Mouse (Mus musculus) neural tube, embryonic 12.5 days (tissue): ENCODE results near the gene Rcvrn. TPM values are rescaled to one million over a fixed set of nuclear protein-coding genes. Genes with fewer than 3 reads are reported as not detected.

ENCODE experiments used
- ATAC-seq: fragments of 200-750 bp; cut with Nextera tagmentation; 2 replicates; pipeline ENCODE4 v1.8.0; 2017; ENCODE audit warnings: low read depth, mild to moderate bottlenecking, moderate TSS enrichment, moderate library complexity; ENCODE audit not compliant: low FRiP score
- H3K27ac ChIP-seq: fragments of 300-500 bp; sonication (generic); 2 replicates; pipeline ENCODE4 v1.5.1; 2016
- H3K27me3 ChIP-seq: fragments of 300-500 bp; sonication (generic); replicated peaks from 2 replicates; pipeline ENCODE4 v1.6.1; 2016; ENCODE audit warnings: mild to moderate bottlenecking
- H3K36me3 ChIP-seq: fragments of 300-500 bp; sonication (generic); 2 replicates; pipeline ENCODE4 v1.6.1; 2016; ENCODE audit warnings: mild to moderate bottlenecking
- H3K4me1 ChIP-seq: fragments of 300-500 bp; sonication (generic); 2 replicates; pipeline ENCODE4 v1.6.1; 2016
- H3K4me2 ChIP-seq: fragments of 300-500 bp; sonication (generic); replicated peaks from 2 replicates; pipeline ENCODE4 v1.6.1; 2016; ENCODE audit warnings: mild to moderate bottlenecking
- H3K4me3 ChIP-seq: fragments of 300-500 bp; sonication (generic); 2 replicates; pipeline ENCODE4 v1.5.1; 2016
- H3K9ac ChIP-seq: fragments of 300-500 bp; sonication (generic); 2 replicates; pipeline ENCODE4 v1.6.1; 2016; ENCODE audit warnings: mild to moderate bottlenecking
- H3K9me3 ChIP-seq: fragments of 300-500 bp; sonication (generic); 2 replicates; pipeline ENCODE4 v1.6.1; 2016; ENCODE audit warnings: mild to moderate bottlenecking
- WGBS: fragments of 180-500 bp; shearing (Covaris S2); methylation state at CpG from one replicate; pipeline ENCODE4 v1.1.7; 2016; 5-methylcytosine and 5-hydroxymethylcytosine counted together
- polyA plus RNA-seq: library from polyadenylated mRNA; unstranded; fragments of >200 nt; fragmentation: Nextera tagmentation; extraction: Ambion mirVana; gene quantifications from 2 replicates; pipeline ENCODE4 v1.2.1, GENCODE M21; 2016

Rcvrn gene
- polyA plus RNA-seq, 1 experiment from 2014 or later: not detected

GRCm38 (mm10) chr11:67675562-67676540, 19.3 kb upstream of the Rcvrn start:
- no peaks in the 10 kb centered on the region for H3K9me3 ChIP-seq
- H3K27me3 ChIP-seq: no peaks in the 10 kb centered on the region
- H3K27ac ChIP-seq: no peak overlapping the region
- H3K4me1 ChIP-seq: no peaks in the 10 kb centered on the region
- ATAC-seq: peak; percentile 85
- 64% methylated on average over 12 of the region's 12 CpGs for WGBS
- H3K9ac ChIP-seq: no peak overlapping the region
- H3K4me2 ChIP-seq: no peak overlapping the region
- no peak overlapping the region for H3K4me3 ChIP-seq
- H3K36me3 ChIP-seq: no peaks in the 10 kb centered on the region

GRCm38 (mm10) chr11:67679300-67679699, 15.8 kb upstream of the Rcvrn start:
- Histone ChIP-seq H3K4me2 (no peak overlapping the region), H3K27ac (no peak overlapping the region), H3K9ac (no peak overlapping the region), H3K36me3 (no peaks in the 10 kb centered on the region), H3K9me3 (no peaks in the 10 kb centered on the region), H3K4me1 (no peaks in the 10 kb centered on the region), H3K4me3 (no peak overlapping the region), H3K27me3 (no peaks in the 10 kb centered on the region)
- 76% methylated on average over 5 of the region's 5 CpGs for WGBS
- no peak for ATAC-seq

GRCm38 (mm10) chr11:67679930-67680329, 15.2 kb upstream of the Rcvrn start:
- Histone ChIP-seq H3K36me3 (no peaks in the 10 kb centered on the region), H3K27me3 (no peaks in the 10 kb centered on the region), H3K9ac (no peak overlapping the region), H3K27ac (no peak overlapping the region), H3K4me2 (no peak overlapping the region), H3K9me3 (no peaks in the 10 kb centered on the region), H3K4me1 (no peaks in the 10 kb centered on the region), H3K4me3 (no peak overlapping the region)
- WGBS: 78% methylated on average over 2 of the region's 2 CpGs
- ATAC-seq: no peak

GRCm38 (mm10) chr11:67681871-67682270, 13.3 kb upstream of the Rcvrn start:
- Histone ChIP-seq H3K4me3 (no peak overlapping the region), H3K36me3 (no peaks in the 10 kb centered on the region), H3K4me2 (no peak overlapping the region), H3K27me3 (no peaks in the 10 kb centered on the region), H3K9ac (no peak overlapping the region), H3K27ac (no peak overlapping the region), H3K9me3 (no peaks in the 10 kb centered on the region), H3K4me1 (no peaks in the 10 kb centered on the region)
- WGBS: 89% methylated on average over 3 of the region's 3 CpGs
- no peak for ATAC-seq

- Histone ChIP-seq H3K9me3 (no peaks in the 10 kb centered on the region), H3K4me2 (no peak overlapping the region), H3K4me3 (no peak overlapping the region), H3K36me3 (no peaks in the 10 kb centered on the region), H3K27me3 (no peaks in the 10 kb centered on the region), H3K4me1 (no peaks in the 10 kb centered on the region), H3K9ac (no peak overlapping the region), H3K27ac (no peak overlapping the region)
- WGBS: 69% methylated on average over 2 of the region's 2 CpGs
- no peak for ATAC-seq
Measured at GRCm38 (mm10) chr11:67686109-67686508, 9.0 kb upstream of the Rcvrn start.

GRCm38 (mm10) chr11:67712976-67713375, 17.9 kb downstream of the Rcvrn start:
- Histone ChIP-seq H3K36me3 (no peaks in the 10 kb centered on the region), H3K4me2 (no peak overlapping the region), H3K4me1 (no peaks in the 10 kb centered on the region), H3K4me3 (no peak overlapping the region), H3K9ac (no peak overlapping the region), H3K27ac (no peak overlapping the region), H3K27me3 (no peaks in the 10 kb centered on the region), H3K9me3 (no peaks in the 10 kb centered on the region)
- ATAC-seq: no peak
- WGBS: 86% methylated on average over 4 of the region's 4 CpGs

- no peak overlapping the region for H3K9ac ChIP-seq
- ATAC-seq: no peak
- no peak overlapping the region for H3K4me3 ChIP-seq
- no peak overlapping the region for H3K4me2 ChIP-seq
- no peak overlapping the region for H3K27ac ChIP-seq
- H3K4me1 ChIP-seq: no peaks in the 10 kb centered on the region
- 91% methylated on average over 4 of the region's 4 CpGs for WGBS
- H3K9me3 ChIP-seq: no peaks in the 10 kb centered on the region
- no peaks in the 10 kb centered on the region for H3K36me3 ChIP-seq
- H3K27me3 ChIP-seq: no peaks in the 10 kb centered on the region
Measured at GRCm38 (mm10) chr11:67715382-67715781, 20.3 kb downstream of the Rcvrn start.

GRCm38 (mm10) chr11:67721485-67721884, 26.4 kb downstream of the Rcvrn start:
- no peak for ATAC-seq
- Histone ChIP-seq H3K27ac (no peak overlapping the region), H3K4me2 (no peak overlapping the region), H3K36me3 (no peaks in the 10 kb centered on the region), H3K4me1 (no peaks in the 10 kb centered on the region), H3K9ac (no peak overlapping the region), H3K4me3 (no peak overlapping the region), H3K9me3 (no peaks in the 10 kb centered on the region), H3K27me3 (no peaks in the 10 kb centered on the region)
- WGBS: 92% methylated on average over 5 of the region's 5 CpGs

- Histone ChIP-seq H3K4me3 (no peak overlapping the region), H3K27me3 (no peaks in the 10 kb centered on the region), H3K27ac (no peak overlapping the region), H3K4me2 (no peak overlapping the region), H3K4me1 (no peaks in the 10 kb centered on the region), H3K36me3 (no peaks in the 10 kb centered on the region), H3K9me3 (no peaks in the 10 kb centered on the region), H3K9ac (no peak overlapping the region)
- no peak for ATAC-seq
- WGBS: 51% methylated on average over 7 of the region's 7 CpGs
Measured at GRCm38 (mm10) chr11:67722399-67723156, 27.5 kb downstream of the Rcvrn start.

- Histone ChIP-seq H3K36me3 (no peaks in the 10 kb centered on the region), H3K4me2 (no peak overlapping the region), H3K9me3 (no peaks in the 10 kb centered on the region), H3K27ac (no peak overlapping the region), H3K27me3 (no peaks in the 10 kb centered on the region), H3K4me3 (no peak overlapping the region), H3K9ac (no peak overlapping the region), H3K4me1 (no peaks in the 10 kb centered on the region)
- ATAC-seq: no peak
- WGBS: 77% methylated on average over 8 of the region's 8 CpGs
Measured at GRCm38 (mm10) chr11:67723231-67724013, 28.3 kb downstream of the Rcvrn start.

GRCm38 (mm10) chr11:67727095-67727494, 32.0 kb downstream of the Rcvrn start:
- H3K4me1 ChIP-seq: no peaks in the 10 kb centered on the region
- no peak overlapping the region for H3K9ac ChIP-seq
- H3K9me3 ChIP-seq: no peaks in the 10 kb centered on the region
- no peaks in the 10 kb centered on the region for H3K27me3 ChIP-seq
- no peak overlapping the region for H3K4me2 ChIP-seq
- no peak overlapping the region for H3K27ac ChIP-seq
- ATAC-seq: no peak
- H3K4me3 ChIP-seq: no peak overlapping the region
- WGBS: 84% methylated on average over 6 of the region's 6 CpGs
- no peaks in the 10 kb centered on the region for H3K36me3 ChIP-seq

- no peak overlapping the region for H3K27ac ChIP-seq
- ATAC-seq: no peak
- no peaks in the 10 kb centered on the region for H3K27me3 ChIP-seq
Measured at GRCm38 (mm10) chr11:67728726-67729125, 33.6 kb downstream of the Rcvrn start.

More at GRCm38 (mm10) chr11:67728726-67729125, 33.6 kb downstream of the Rcvrn start:
- Histone ChIP-seq H3K9ac (no peak overlapping the region), H3K4me1 (no peaks in the 10 kb centered on the region), H3K9me3 (no peaks in the 10 kb centered on the region), H3K4me3 (no peak overlapping the region), H3K4me2 (no peak overlapping the region), H3K36me3 (no peaks in the 10 kb centered on the region)
